Mouse (Mus musculus): ENCODE results near the gene Map1b. TPM values are rescaled to one million over a fixed set of nuclear protein-coding genes. Genes with fewer than 3 reads are reported as not detected.
A peak's percentile ranks its signal among the peaks of the same experiment; 100 is the strongest.

Gene Map1b
- polyA plus RNA-seq, 1 experiment from 2014 or later, result 1,306 TPM

DNA sequence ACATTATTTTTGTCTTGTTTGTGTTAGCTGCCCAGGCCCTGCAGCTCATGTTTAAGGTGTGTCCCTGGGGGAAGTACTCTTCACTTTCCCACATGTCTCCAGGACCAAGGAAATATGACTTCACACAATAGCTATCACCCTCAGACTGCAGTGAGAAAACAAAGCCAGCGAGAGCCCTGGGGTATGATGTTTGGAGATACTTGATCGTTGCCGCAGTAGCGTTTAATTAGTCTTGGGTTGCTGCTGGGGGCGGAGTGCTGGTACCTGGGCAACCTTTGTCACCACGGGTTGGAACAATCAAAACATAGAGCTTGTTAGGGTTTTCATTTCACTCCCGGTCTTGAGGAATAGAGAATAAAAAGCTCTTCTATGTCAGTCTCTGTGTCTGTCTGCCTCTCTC lies 14.9 kb downstream of the Map1b start:
- H3K9ac ChIP-seq, result peak overlapping the region; percentile 45
- WGBS, result 21% methylated on average over 7 of the region's 7 CpGs
- H3K27ac ChIP-seq, result peak overlapping the region; percentile 88
- peaks cover 61% of the 10 kb centered on the region for H3K4me1 ChIP-seq
- peak; percentile 30; the same call in 1 of the 2 replicates for ATAC-seq (ENCODE audit: low FRiP score)
- peaks cover 42% of the 10 kb centered on the region for H3K36me3 ChIP-seq (replicated peaks)
- H3K4me2 ChIP-seq, result peak overlapping the region; percentile 41
- no peaks in the 10 kb centered on the region for H3K9me3 ChIP-seq
- peak overlapping the region; percentile 10; the same call in 1 of the 2 replicates for H3K4me3 ChIP-seq (replicated peaks)
- no peaks in the 10 kb centered on the region for H3K27me3 ChIP-seq

DNA sequence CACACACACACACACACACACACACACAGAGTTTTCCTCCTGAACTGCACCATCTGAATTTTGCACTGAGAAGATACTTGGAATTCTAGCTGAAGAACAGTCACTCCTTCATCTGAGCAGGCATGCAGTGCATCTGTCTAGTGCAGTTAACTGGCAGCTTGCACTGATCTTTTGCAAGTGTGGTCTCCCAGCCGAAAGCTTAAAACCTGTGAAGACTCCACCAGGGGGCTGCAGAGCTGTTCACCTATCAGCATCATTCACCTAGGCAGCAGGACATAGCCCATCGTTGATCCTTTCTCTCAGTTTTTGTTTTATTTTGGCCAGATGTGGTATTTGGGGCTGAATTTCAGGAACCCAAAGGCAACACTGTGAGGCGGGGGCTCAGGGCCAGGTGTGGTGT lies 15.7 kb downstream of the Map1b start:
- H3K9ac ChIP-seq, result peak overlapping the region; percentile 36; the same call in 1 of the 2 replicates
- no peaks in the 10 kb centered on the region for H3K27me3 ChIP-seq
- peaks cover 35% of the 10 kb centered on the region for H3K36me3 ChIP-seq (replicated peaks)
- H3K4me1 ChIP-seq, result peaks cover 64% of the 10 kb centered on the region
- H3K27ac ChIP-seq, result peak overlapping the region; percentile 88
- peak overlapping the region; percentile 41 for H3K4me2 ChIP-seq
- 66% methylated on average over 3 of the region's 3 CpGs for WGBS
- no peaks in the 10 kb centered on the region for H3K9me3 ChIP-seq
- H3K4me3 ChIP-seq (replicated peaks), result no peak overlapping the region
- no peak; the same call in 1 of the 2 replicates for ATAC-seq (ENCODE audit: low FRiP score)

DNA sequence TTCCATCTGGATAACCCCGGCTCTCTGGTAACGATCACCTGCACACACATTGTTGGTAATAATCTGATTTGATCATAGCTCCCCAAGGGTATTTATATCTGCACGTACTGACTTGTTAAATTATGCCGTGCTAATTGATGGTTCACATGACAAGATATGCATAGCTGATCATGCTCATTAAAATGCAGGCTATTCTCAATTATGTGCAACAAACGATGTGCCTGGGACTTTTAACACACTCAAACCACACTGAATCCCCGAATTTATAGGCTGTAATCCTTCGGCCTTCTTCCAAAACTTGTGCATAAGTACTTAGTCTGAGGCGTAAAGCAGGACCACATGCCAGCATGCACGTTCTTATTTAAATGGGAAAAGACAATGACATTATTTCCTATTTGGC lies 16.6 kb downstream of the Map1b start:
- Histone ChIP-seq H3K4me3 (replicated peaks) (no peak overlapping the region), H3K27ac (peak overlapping the region; percentile 88), H3K27me3 (no peaks in the 10 kb centered on the region), H3K9me3 (no peaks in the 10 kb centered on the region), H3K4me1 (peaks cover 64% of the 10 kb centered on the region), H3K9ac (no peak overlapping the region), H3K36me3 (replicated peaks) (peaks cover 33% of the 10 kb centered on the region), H3K4me2 (0 out of 2 replicates have a peak overlapping the region, but pooled peaks have one; percentile 41)
- 38% methylated on average over 9 of the region's 9 CpGs for WGBS
- no peak for ATAC-seq (ENCODE audit: low FRiP score)

DNA sequence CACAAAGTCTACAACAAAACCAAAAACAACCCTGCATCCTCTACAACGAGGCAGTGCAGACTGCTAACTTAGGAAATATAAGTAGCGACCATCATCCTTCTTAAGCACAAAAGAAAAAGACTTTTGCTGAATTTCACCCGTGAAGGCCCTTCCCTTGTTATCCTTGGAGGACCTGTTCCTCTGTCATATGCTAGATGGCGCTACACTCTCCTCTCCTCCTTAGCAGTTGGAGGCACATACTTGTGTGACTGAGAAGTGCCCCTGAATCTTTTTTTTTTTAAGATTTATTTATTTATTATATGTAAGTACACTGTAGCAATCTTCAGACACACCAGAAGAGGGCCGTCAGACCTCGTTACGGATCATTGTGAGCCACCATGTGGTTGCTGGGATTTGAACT lies 20.2 kb downstream of the Map1b start:
- Histone ChIP-seq H3K4me3 (replicated peaks) (no peak overlapping the region), H3K9ac (no peak overlapping the region), H3K4me2 (no peak overlapping the region), H3K27ac (no peak overlapping the region), H3K36me3 (replicated peaks) (peaks cover 21% of the 10 kb centered on the region), H3K9me3 (no peaks in the 10 kb centered on the region), H3K4me1 (peaks cover 65% of the 10 kb centered on the region), H3K27me3 (no peaks in the 10 kb centered on the region)
- no peak for ATAC-seq (ENCODE audit: low FRiP score)
- WGBS, result 84% methylated on average over 7 of the region's 7 CpGs

DNA sequence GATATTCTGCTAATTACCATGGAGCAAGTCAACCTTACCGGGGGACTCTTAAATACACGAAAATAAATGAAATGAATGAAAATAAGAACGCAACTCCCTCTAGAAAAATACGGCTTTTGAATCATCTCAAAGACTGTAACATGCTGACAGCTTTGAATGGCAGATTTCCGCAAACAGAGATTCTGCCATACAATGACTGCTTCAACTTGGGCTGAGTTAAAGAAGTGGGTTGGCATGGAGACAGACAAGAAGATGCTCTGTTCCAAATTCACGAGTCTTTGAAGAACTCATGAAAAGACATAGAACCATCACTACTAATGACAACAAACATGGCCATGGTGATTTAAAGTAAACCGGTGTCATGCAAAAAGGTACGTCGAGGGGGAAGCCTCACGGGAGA lies 21.9 kb downstream of the Map1b start:
- Histone ChIP-seq H3K4me1 (peaks cover 56% of the 10 kb centered on the region), H3K9me3 (no peaks in the 10 kb centered on the region), H3K4me3 (replicated peaks) (no peak overlapping the region), H3K27me3 (no peaks in the 10 kb centered on the region), H3K4me2 (peak overlapping the region; percentile 8; the same call in 1 of the 2 replicates), H3K36me3 (replicated peaks) (peaks cover 27% of the 10 kb centered on the region), H3K27ac (peak overlapping the region; percentile 93), H3K9ac (no peak overlapping the region)
- ATAC-seq (ENCODE audit: low FRiP score), result no peak
- 55% methylated on average over 10 of the region's 10 CpGs for WGBS

DNA sequence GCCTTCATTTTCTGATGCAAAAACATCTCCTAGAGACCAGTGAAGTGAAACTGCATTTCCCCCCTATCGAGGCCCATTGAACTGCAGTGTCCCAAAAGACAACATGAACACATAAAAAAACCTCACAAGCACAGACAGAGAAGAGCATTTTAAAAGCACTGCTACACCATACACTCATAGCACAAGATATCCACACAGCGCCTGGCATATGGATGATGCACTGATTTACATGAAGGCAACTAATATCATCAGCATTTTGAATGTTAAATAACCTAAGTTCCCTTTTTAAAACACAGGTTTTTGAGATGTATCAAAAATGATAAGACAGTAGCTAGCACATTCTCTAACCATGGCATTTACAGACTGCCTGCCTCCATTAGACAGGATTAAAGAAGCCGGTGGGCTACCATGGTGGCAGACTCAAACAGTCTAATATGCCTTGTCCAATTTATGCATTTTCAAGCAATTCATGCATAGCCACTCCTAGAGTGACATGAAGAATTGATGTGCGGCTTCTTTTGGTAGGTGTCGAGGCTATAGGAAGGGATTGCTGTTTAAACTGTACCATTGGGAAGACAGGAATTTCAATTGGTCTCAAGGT lies 22.9 kb downstream of the Map1b start:
- Histone ChIP-seq H3K9me3 (no peaks in the 10 kb centered on the region), H3K27me3 (no peaks in the 10 kb centered on the region), H3K27ac (peak overlapping the region; percentile 93), H3K4me1 (peaks cover 56% of the 10 kb centered on the region), H3K4me2 (peak overlapping the region; percentile 39), H3K4me3 (replicated peaks) (no peak overlapping the region), H3K36me3 (replicated peaks) (peaks cover 28% of the 10 kb centered on the region), H3K9ac (0 out of 2 replicates have a peak overlapping the region, but pooled peaks have one; percentile 1)
- 25% methylated on average over 5 of the region's 5 CpGs for WGBS
- no peak; the same call in 1 of the 2 replicates for ATAC-seq (ENCODE audit: low FRiP score)

DNA sequence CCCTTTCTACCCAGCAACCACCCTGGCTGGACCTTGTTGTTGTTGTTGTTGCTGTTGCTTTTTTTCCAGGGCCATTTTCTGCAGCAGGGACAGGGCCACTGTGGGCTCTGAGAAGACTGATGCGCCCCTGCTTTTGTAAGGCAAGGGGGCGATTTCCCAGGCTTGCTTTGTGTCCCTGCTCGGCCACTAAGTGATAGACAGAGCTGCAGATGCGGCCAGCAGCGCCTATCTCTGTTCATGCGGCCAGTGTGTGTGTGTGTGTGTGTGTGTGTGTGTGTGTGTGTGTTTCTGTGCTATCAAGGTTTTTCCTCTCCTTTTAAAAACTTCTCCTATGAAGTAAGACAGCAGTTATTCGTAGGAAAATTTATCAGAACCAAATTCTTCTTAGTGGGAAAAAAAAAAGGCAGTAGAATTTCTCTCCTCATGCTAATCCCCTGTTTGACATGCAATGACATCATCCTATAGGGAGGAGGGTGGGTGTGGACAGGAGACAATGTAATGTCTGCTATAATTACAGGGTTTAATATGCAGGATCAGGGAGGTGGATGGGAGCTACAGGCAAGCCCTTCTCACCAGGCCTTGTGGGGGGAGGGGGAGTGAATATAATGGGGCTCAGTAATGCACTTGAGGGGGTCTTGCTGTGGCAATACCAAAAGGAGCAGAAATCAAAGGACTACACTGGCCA lies 23.6 kb downstream of the Map1b start:
- peak; percentile 88 for ATAC-seq (ENCODE audit: low FRiP score)
- Histone ChIP-seq H3K4me2 (peak overlapping the region; percentile 39), H3K4me1 (peaks cover 56% of the 10 kb centered on the region), H3K9me3 (no peaks in the 10 kb centered on the region), H3K27me3 (no peaks in the 10 kb centered on the region), H3K4me3 (replicated peaks) (no peak overlapping the region), H3K9ac (peak overlapping the region; percentile 17; the same call in 1 of the 2 replicates), H3K36me3 (replicated peaks) (peaks cover 31% of the 10 kb centered on the region), H3K27ac (peak overlapping the region; percentile 93)
- WGBS, result 11% methylated on average over 7 of the region's 7 CpGs

DNA sequence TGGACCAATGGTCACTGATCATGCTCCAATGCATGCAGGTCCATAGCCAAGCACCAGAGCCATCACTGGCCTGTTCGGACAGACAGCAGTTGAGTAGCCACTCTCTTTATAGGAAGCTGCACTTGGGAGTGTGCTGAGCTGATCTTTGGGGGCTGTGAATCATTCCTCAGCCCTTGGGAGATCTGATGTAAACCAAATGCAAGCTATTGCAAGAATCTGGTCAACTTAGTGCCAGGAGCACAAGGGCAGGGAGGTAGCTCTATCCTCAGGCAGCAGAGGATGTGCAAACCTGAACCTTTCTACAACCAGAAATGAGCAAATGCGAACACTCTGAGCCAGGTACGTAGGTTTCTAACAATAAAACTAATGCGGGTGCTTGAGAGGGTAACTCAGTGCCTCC lies 26.3 kb downstream of the Map1b start:
- peaks cover 56% of the 10 kb centered on the region for H3K4me1 ChIP-seq
- 95% methylated on average over 4 of the region's 4 CpGs for WGBS

DNA sequence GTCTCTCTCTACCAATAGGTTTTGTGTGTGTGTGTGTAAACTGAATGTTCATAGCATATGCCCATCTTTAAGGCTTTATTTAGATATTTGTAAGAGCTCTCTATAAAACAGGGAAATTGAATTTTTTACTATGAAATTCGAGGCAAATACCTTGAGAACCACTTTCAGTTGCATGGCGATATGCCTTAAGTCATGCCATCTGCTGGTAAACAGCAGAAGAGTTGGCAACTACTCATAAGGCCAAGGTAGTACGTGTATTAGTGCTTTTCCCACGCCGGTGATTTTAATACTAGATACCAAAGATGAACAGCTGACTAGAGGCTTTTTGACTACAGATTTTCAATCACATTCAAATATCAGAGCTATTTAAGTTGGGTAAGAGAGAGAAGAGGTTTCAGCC lies 27.2 kb downstream of the Map1b start:
- H3K4me1 ChIP-seq, result peaks cover 54% of the 10 kb centered on the region
- H3K36me3 ChIP-seq (replicated peaks), result peaks cover 51% of the 10 kb centered on the region
- WGBS, result 94% methylated on average over 5 of the region's 5 CpGs
- no peak overlapping the region for H3K9ac ChIP-seq
- no peak for ATAC-seq (ENCODE audit: low FRiP score)
- no peak overlapping the region for H3K4me3 ChIP-seq (replicated peaks)
- no peak overlapping the region for H3K4me2 ChIP-seq
- H3K27ac ChIP-seq, result no peak overlapping the region
- H3K27me3 ChIP-seq, result no peaks in the 10 kb centered on the region
- H3K9me3 ChIP-seq, result no peaks in the 10 kb centered on the region

More for the DNA sequence above, 26.3 kb downstream of the Map1b start:
- Histone ChIP-seq H3K9ac (no peak overlapping the region), H3K27ac (no peak overlapping the region), H3K4me2 (no peak overlapping the region), H3K4me3 (replicated peaks) (no peak overlapping the region), H3K27me3 (no peaks in the 10 kb centered on the region), H3K9me3 (no peaks in the 10 kb centered on the region), H3K36me3 (replicated peaks) (peaks cover 53% of the 10 kb centered on the region)
- ATAC-seq (ENCODE audit: low FRiP score), result no peak

DNA sequence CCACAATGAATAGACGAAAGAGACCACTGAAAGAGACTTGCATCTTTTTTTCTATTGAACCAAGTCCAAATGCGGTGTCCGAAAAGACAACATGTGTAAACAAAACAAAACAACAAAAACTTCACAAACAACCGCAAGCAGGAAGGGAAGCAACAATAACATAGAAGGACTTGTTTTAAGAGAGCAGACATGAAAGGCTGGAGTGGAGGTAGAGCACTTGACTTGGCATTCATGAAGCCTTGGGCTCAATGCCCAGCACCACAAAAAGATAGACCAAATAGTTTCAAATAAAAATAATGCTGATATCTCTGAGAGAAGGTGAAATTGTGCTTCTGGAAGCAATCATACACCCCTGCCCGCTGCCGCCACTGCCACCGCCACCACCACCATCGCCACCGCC lies 30.5 kb downstream of the Map1b start:
- 93% methylated on average over 9 of the region's 9 CpGs for WGBS
- Histone ChIP-seq H3K27ac (0 out of 2 replicates have a peak overlapping the region, but pooled peaks have one; percentile 46), H3K9ac (no peak overlapping the region), H3K4me1 (peaks cover 53% of the 10 kb centered on the region), H3K27me3 (no peaks in the 10 kb centered on the region), H3K36me3 (replicated peaks) (peaks cover 50% of the 10 kb centered on the region), H3K4me3 (replicated peaks) (no peak overlapping the region), H3K9me3 (no peaks in the 10 kb centered on the region), H3K4me2 (no peak overlapping the region)
- no peak for ATAC-seq (ENCODE audit: low FRiP score)

DNA sequence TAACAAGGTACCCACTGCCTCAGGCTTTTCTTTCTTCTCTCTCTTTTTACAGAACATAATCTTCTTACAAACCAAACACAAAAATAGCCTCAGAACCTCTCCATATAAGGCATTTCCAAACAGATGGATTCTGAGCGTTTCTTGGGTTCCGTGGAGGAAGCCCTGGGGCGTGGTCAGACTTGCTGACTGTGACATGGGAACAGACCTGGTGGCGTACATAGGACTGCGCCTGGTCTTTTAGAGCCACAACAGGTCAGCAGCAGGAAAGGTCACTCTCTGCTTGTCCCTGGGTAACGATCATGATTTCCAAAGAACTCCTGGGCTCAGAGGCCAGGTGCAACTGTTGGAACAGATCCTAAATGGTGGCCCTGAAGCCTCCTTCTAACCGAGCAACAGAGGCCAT lies 31.0 kb downstream of the Map1b start:
- no peak for ATAC-seq (ENCODE audit: low FRiP score)
- H3K4me2 ChIP-seq, result no peak overlapping the region
- H3K36me3 ChIP-seq (replicated peaks), result peaks cover 47% of the 10 kb centered on the region
- H3K27ac ChIP-seq, result peak overlapping the region; percentile 46; the same call in 1 of the 2 replicates
- no peak overlapping the region for H3K9ac ChIP-seq
- H3K27me3 ChIP-seq, result no peaks in the 10 kb centered on the region
- 78% methylated on average over 7 of the region's 7 CpGs for WGBS
- no peak overlapping the region for H3K4me3 ChIP-seq (replicated peaks)
- H3K4me1 ChIP-seq, result peaks cover 54% of the 10 kb centered on the region
- H3K9me3 ChIP-seq, result no peaks in the 10 kb centered on the region

DNA sequence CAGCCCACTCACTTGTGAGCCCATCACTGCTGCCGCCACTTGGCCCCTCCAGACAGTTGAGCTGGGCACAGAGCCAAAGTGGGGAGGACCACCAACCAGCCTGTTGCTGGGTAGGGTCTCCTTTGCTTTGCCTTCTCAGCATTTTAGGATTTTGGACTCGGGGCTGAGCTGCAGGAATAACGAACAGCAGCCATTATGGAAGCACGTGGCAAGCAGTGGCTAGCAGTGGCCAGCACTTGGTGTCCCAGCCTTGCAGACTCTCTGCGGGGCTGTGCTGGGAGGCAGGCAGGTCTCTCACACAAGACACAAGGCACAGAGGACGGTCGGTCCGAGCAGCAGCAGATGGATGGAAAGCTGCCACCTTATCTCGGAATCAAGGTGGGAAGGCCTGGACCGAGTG lies 31.4 kb downstream of the Map1b start:
- ATAC-seq (ENCODE audit: low FRiP score), result no peak
- peaks cover 46% of the 10 kb centered on the region for H3K36me3 ChIP-seq (replicated peaks)
- no peak overlapping the region for H3K9ac ChIP-seq
- no peaks in the 10 kb centered on the region for H3K9me3 ChIP-seq
- peaks cover 54% of the 10 kb centered on the region for H3K4me1 ChIP-seq
- H3K27ac ChIP-seq, result 0 out of 2 replicates have a peak overlapping the region, but pooled peaks have one; percentile 46
- no peak overlapping the region for H3K4me2 ChIP-seq
- H3K27me3 ChIP-seq, result no peaks in the 10 kb centered on the region
- H3K4me3 ChIP-seq (replicated peaks), result no peak overlapping the region
- 65% methylated on average over 10 of the region's 10 CpGs for WGBS

Measured in forebrain, embryonic 12.5 days (tissue).